Mouse (Mus musculus) ES-E14 (cell line): ENCODE measurements around the gene Nfkbie. TPM values are rescaled to one million over a fixed set of nuclear protein-coding genes. Genes with fewer than 3 reads are reported as not detected.

Experiments
- DNase-seq: peaks from one replicate; pipeline ENCODE4 v3.0.0-alpha.2; 2013; ENCODE audit warnings: low read depth, low spot score
- H3K27ac ChIP-seq: 2 replicates; pipeline ENCODE4 v1.5.1; 2012; ENCODE audit warnings: low read depth, mild to moderate bottlenecking, low read length, moderate library complexity, mixed read lengths; ENCODE audit not compliant: poor library complexity, insufficient read depth, severe bottlenecking
- H3K36me3 ChIP-seq: 2 replicates; pipeline ENCODE4 v1.6.1; 2012; ENCODE audit warnings: mild to moderate bottlenecking, low read length, moderate library complexity, mixed read lengths; ENCODE audit not compliant: control insufficient read depth, poor library complexity, insufficient read depth, severe bottlenecking
- H3K4me1 ChIP-seq, 2 experiments: fragments of 150-350 bp in 1 of 2; sonication (generic) in 1 of 2; 2 replicates each; pipeline ENCODE4 v1.6.1; 2012; ENCODE audit warnings: low read length in 2 of 2, mild to moderate bottlenecking in 1 of 2, mixed read lengths in 1 of 2; ENCODE audit not compliant: control insufficient read depth in 2 of 2, insufficient read depth in 2 of 2, poor library complexity in 1 of 2
- H3K4me3 ChIP-seq, 2 experiments: fragments of 150-350 bp in 1 of 2; sonication (generic) in 1 of 2; 2 replicates each; pipeline ENCODE4 v1.5.1; 2012; ENCODE audit warnings: low read length in 2 of 2, low read depth in 1 of 2, mild to moderate bottlenecking in 1 of 2, mixed read lengths in 1 of 2; ENCODE audit not compliant: insufficient read depth in 1 of 2, poor library complexity in 1 of 2, severe bottlenecking in 1 of 2
- H3K9ac ChIP-seq: 2 replicates; pipeline ENCODE4 v1.6.1; 2012; ENCODE audit warnings: low read depth, mild to moderate bottlenecking, low read length, mixed read lengths; ENCODE audit not compliant: poor library complexity, insufficient read depth, severe bottlenecking
- H3K9me3 ChIP-seq: fragments of 150-350 bp; sonication (generic); 2 replicates; pipeline ENCODE4 v1.6.1; 2012; ENCODE audit warnings: low read depth, mild to moderate bottlenecking, low read length; ENCODE audit not compliant: control insufficient read depth, insufficient read depth
- CHD2 ChIP-seq: IDR thresholded peaks from 2 replicates; pipeline ENCODE4 v1.6.1; 2014; ENCODE audit warnings: mild to moderate bottlenecking, low read depth, low read length, inconsistent platforms
- HCFC1 ChIP-seq: IDR thresholded peaks from 2 replicates; pipeline ENCODE4 v1.6.1; 2012; ENCODE audit warnings: low read length, inconsistent platforms, borderline replicate concordance; ENCODE audit not compliant: insufficient read depth
- MAFK ChIP-seq: IDR thresholded peaks from 2 replicates; pipeline ENCODE4 v1.6.1; 2014; ENCODE audit warnings: mild to moderate bottlenecking, low read depth, low read length, inconsistent platforms; ENCODE audit not compliant: insufficient read depth
- ZC3H11A ChIP-seq: IDR thresholded peaks from 2 replicates; pipeline ENCODE4 v1.6.1; 2012; ENCODE audit warnings: low read depth, mild to moderate bottlenecking, inconsistent platforms, low read length, borderline replicate concordance
- ZNF384 ChIP-seq: IDR thresholded peaks from 2 replicates; pipeline ENCODE4 v1.6.1; 2012; ENCODE audit warnings: low read depth, low read length, inconsistent platforms
- in situ Hi-C, 2 experiments: fragments of 600-800 bp; cut with MboI; formaldehyde crosslinking; loops; one replicate each; pipeline ENCODE4 v1.15.1; 2025; ENCODE audit warnings: low sequenced_read_pairs in 2 of 2, inconsistent platforms in 1 of 2; ENCODE audit not compliant: unreplicated experiment in 2 of 2
- total RNA-seq: library from RNA; depleted of rRNA; stranded (reverse); fragments of 300-350 nt; gene quantifications from 2 replicates; pipeline ENCODE4 v1.2.3, GENCODE M21; 2012

Nfkbie gene
- total RNA-seq, 1 experiment = 2.2 TPM

- peak within 1 kb of the TSS; percentile 65 for H3K9ac ChIP-seq
- TF ChIP-seq HCFC1 = no peak
- TF ChIP-seq ZNF384 = no peak
- TF ChIP-seq CHD2 = no peak
- no peak for TF ChIP-seq MAFK
- TF ChIP-seq ZC3H11A = no peak
- H3K27ac ChIP-seq = no peak within 1 kb of the TSS
- H3K4me3 ChIP-seq = peak within 1 kb of the TSS; percentile 49 to 79
- no peaks in the 10 kb centered on the region for H3K9me3 ChIP-seq
- peaks cover 0 to 10% of the 10 kb centered on the region in 2 experiments; a peak in 2 of 4 replicates for H3K4me1 ChIP-seq
- peaks cover 26% of the 10 kb centered on the region for H3K36me3 ChIP-seq
- no peak for DNase-seq
- in situ Hi-C loops = no loop called here
Measured at GRCm38 (mm10) chr17:45523263-45523662, 32.2 kb upstream of the Nfkbie start, which contains the start of gene Tcte1. Gene Tcte1 (plus strand): TSS chr17:45523434.

- Histone ChIP-seq H3K9me3 (no peaks in the 10 kb centered on the region), H3K27ac (no peak overlapping the region), H3K36me3 (peaks cover 10% of the 10 kb centered on the region), H3K4me3 (no peak overlapping the region), H3K9ac (no peak overlapping the region), H3K4me1 (peaks cover 2 to 14% of the 10 kb centered on the region in 2 experiments; a peak in 3 of 4 replicates)
- TF ChIP-seq MAFK = no peak
- no peak for DNase-seq
- in situ Hi-C loops = no loop called here
Measured at GRCm38 (mm10) chr17:45524961-45525360, 30.5 kb upstream of the Nfkbie start.

GRCm38 (mm10) chr17:45526571-45526970 lies 28.9 kb upstream of the Nfkbie start:
- Histone ChIP-seq H3K36me3 (no peaks in the 10 kb centered on the region), H3K4me1 (peaks cover 9 to 18% of the 10 kb centered on the region in 2 experiments; a peak in 3 of 4 replicates), H3K27ac (no peak overlapping the region; the same call in 1 of the 2 replicates), H3K4me3 (peak overlapping the region; percentile 10 to 57; a peak in 3 of 4 replicates), H3K9ac (no peak overlapping the region), H3K9me3 (no peaks in the 10 kb centered on the region)
- no peak for DNase-seq
- in situ Hi-C loops = no loop called here
- TF ChIP-seq HCFC1 (no peak), MAFK (no peak), CHD2 (no peak)

- in situ Hi-C loops = no loop called here
- H3K27ac ChIP-seq = no peak overlapping the region
- H3K9ac ChIP-seq = no peak overlapping the region
- no peaks in the 10 kb centered on the region for H3K36me3 ChIP-seq
- no peak for TF ChIP-seq CHD2
- TF ChIP-seq MAFK = no peak
- no peak for TF ChIP-seq HCFC1
- H3K4me3 ChIP-seq = peak overlapping the region in 1 of 2 experiments; percentile 34; a peak in 1 of 4 replicates
- no peak for DNase-seq
- H3K9me3 ChIP-seq = no peaks in the 10 kb centered on the region
- H3K4me1 ChIP-seq = peaks cover 9 to 18% of the 10 kb centered on the region in 2 experiments; a peak in 3 of 4 replicates
Measured at GRCm38 (mm10) chr17:45530346-45530782, 25.1 kb upstream of the Nfkbie start.

- DNase-seq = no peak
Measured at GRCm38 (mm10) chr17:45532896-45533295, 22.6 kb upstream of the Nfkbie start.

More at GRCm38 (mm10) chr17:45532896-45533295, 22.6 kb upstream of the Nfkbie start:
- Histone ChIP-seq H3K27ac (no peak overlapping the region), H3K4me3 (no peak overlapping the region), H3K9ac (no peak overlapping the region), H3K9me3 (no peaks in the 10 kb centered on the region), H3K36me3 (no peaks in the 10 kb centered on the region), H3K4me1 (peaks cover 9 to 11% of the 10 kb centered on the region in 2 experiments; a peak in 2 of 4 replicates)
- in situ Hi-C loops = no loop called here
- TF ChIP-seq CHD2 (no peak), ZNF384 (no peak), ZC3H11A (no peak), HCFC1 (no peak), MAFK (no peak)
